Mouse (Mus musculus): ENCODE data around the gene Limd2. TPM values are rescaled to one million over a fixed set of nuclear protein-coding genes. Genes with fewer than 3 reads are reported as not detected.

Limd2 gene
- total and polyA plus RNA-seq, 3 experiments, result 275 to 563 (median 367) TPM

- dilution Hi-C loops (cut with MboI; ENCODE audit: extremely low pct_ligation_motif_present, extremely low pct_unique_long_range_greater_than_20kb, low sequenced_read_pairs), result no loop called here
- in situ Hi-C loops (cut with MboI; ENCODE audit: low pct_ligation_motif_present, low pct_unique_long_range_greater_than_20kb, low sequenced_read_pairs), result no loop called here
- no peak for DNase-seq (ENCODE audit: extremely low read depth)
- Histone ChIP-seq H3K79me2 (replicated peaks; ENCODE audit: control insufficient read depth, extremely low read depth, insufficient read depth, poor library complexity, severe bottlenecking) (peaks cover 5% of the 10 kb centered on the region; the same call in 1 of the 2 replicates), H3K36me3 (replicated peaks in 1 of 2; ENCODE audit: control insufficient read depth in 1 of 2, insufficient read depth in 1 of 2, low read length in 1 of 2) (peaks cover 17 to 42% of the 10 kb centered on the region in 2 experiments), H3K27me3 (replicated peaks) (no peaks in the 10 kb centered on the region), H3K9me3 (replicated peaks; ENCODE audit: low read length) (no peaks in the 10 kb centered on the region), H3K4me2 (ENCODE audit: insufficient read depth, low read depth, poor library complexity, severe bottlenecking) (no peak overlapping the region), H3K4me3 (replicated peaks in 1 of 3; ENCODE audit: low read depth in 2 of 3, low read length in 2 of 3, poor library complexity in 1 of 3) (no peak overlapping the region), H3K4me1 (ENCODE audit: control insufficient read depth in 1 of 2, insufficient read depth in 2 of 2) (peaks cover 0 to 26% of the 10 kb centered on the region in 2 experiments; a peak in 2 of 4 replicates), H3K9ac (ENCODE audit: insufficient read depth, low read depth) (no peak overlapping the region), H3K27ac (ENCODE audit: insufficient read depth, low read depth) (no peak overlapping the region)
- no peak for TF ChIP-seq GABPA (IDR thresholded peaks at IDR 0.05; ENCODE audit: insufficient replicate concordance, low read depth, low read length)
- no peak for TF ChIP-seq MXI1 (IDR thresholded peaks at IDR 0.05; ENCODE audit: low read depth, low read length)
- no peak for TF ChIP-seq MYC (IDR thresholded peaks at IDR 0.05; ENCODE audit: low read depth, low read length)
- no peak for TF ChIP-seq JUND (conservative IDR thresholded peaks at IDR 0.05; ENCODE audit: low read depth, low read length)
- TF ChIP-seq ZKSCAN1 (IDR thresholded peaks at IDR 0.05; ENCODE audit: borderline replicate concordance, low read depth, low read length), result no peak
- TF ChIP-seq ZNF384 (IDR thresholded peaks at IDR 0.05; ENCODE audit: low read depth, low read length), result no peak
- TF ChIP-seq USF2 (conservative IDR thresholded peaks at IDR 0.05; ENCODE audit: low read depth, low read length), result no peak
- no peak for TF ChIP-seq CTCF (conservative IDR thresholded peaks at IDR 0.05 in 1 of 2, IDR thresholded peaks at IDR 0.05 in 1 of 2; ENCODE audit: low read depth in 2 of 2, low read length in 2 of 2)
- no peak for TF ChIP-seq MAFK (IDR thresholded peaks at IDR 0.05; ENCODE audit: insufficient replicate concordance, low read length)
These were observed 49.0 kb downstream of the Limd2 start for GRCm38 (mm10) chr11:106111688-106112087.

Other genes starting within 250 kb of the Limd2 start
- gene Cyb561, start 207.5 kb downstream of the Limd2 start, total RNA-seq (2012; rRNA removed), result 2.6 and 3.9 TPM in 2 replicates
- gene Cyb561, start 207.5 kb downstream of the Limd2 start, total RNA-seq (2014; rRNA removed), result 0.16 and 0.20 TPM in 2 replicates
- gene Cyb561, start 207.5 kb downstream of the Limd2 start, polyA plus RNA-seq (2012; ENCODE audit: insufficient read length, low read depth), result 0.18 and 0.51 TPM in 2 replicates
- 0.04 and 0.08 TPM in 2 replicates for gene Ace, start 192.9 kb downstream of the Limd2 start, total RNA-seq (2012; rRNA removed)
- not detected in 2 replicates for gene Ace, start 192.9 kb downstream of the Limd2 start, total RNA-seq (2014; rRNA removed)
- not detected in 2 replicates for gene Ace, start 192.9 kb downstream of the Limd2 start, polyA plus RNA-seq (2012; ENCODE audit: insufficient read length, low read depth)
- not detected in 2 replicates for gene Ace3, start 166.2 kb downstream of the Limd2 start, total RNA-seq (2012; rRNA removed)
- gene Ace3, start 166.2 kb downstream of the Limd2 start, total RNA-seq (2014; rRNA removed), result not detected in 2 replicates
- gene Ace3, start 166.2 kb downstream of the Limd2 start, polyA plus RNA-seq (2012; ENCODE audit: insufficient read length, low read depth), result not detected in 2 replicates
- 0.13 and 0.25 TPM in 2 replicates for gene Kcnh6, start 152.7 kb downstream of the Limd2 start, total RNA-seq (2012; rRNA removed)
- gene Kcnh6, start 152.7 kb downstream of the Limd2 start, total RNA-seq (2014; rRNA removed), result not detected in 2 replicates
- 0.19 TPM in 2 replicates for gene Kcnh6, start 152.7 kb downstream of the Limd2 start, polyA plus RNA-seq (2012; ENCODE audit: insufficient read length, low read depth)
- 71.5 and 71.6 TPM in 2 replicates for gene Dcaf7, start 124.0 kb downstream of the Limd2 start, total RNA-seq (2012; rRNA removed)
- 74.4 and 79.5 TPM in 2 replicates for gene Dcaf7, start 124.0 kb downstream of the Limd2 start, total RNA-seq (2014; rRNA removed)
- gene Dcaf7, start 124.0 kb downstream of the Limd2 start, polyA plus RNA-seq (2012; ENCODE audit: insufficient read length, low read depth), result 83.1 and 93.4 TPM in 2 replicates
- 35.7 and 35.8 TPM in 2 replicates for gene Taco1, start 94.8 kb downstream of the Limd2 start, total RNA-seq (2012; rRNA removed)
- 32.6 and 33.2 TPM in 2 replicates for gene Taco1, start 94.8 kb downstream of the Limd2 start, total RNA-seq (2014; rRNA removed)
- gene Taco1, start 94.8 kb downstream of the Limd2 start, polyA plus RNA-seq (2012; ENCODE audit: insufficient read length, low read depth), result 30.8 and 32.9 TPM in 2 replicates
- gene Map3k3, start 76.2 kb downstream of the Limd2 start, total RNA-seq (2012; rRNA removed), result 34.1 and 37.3 TPM in 2 replicates
- gene Map3k3, start 76.2 kb downstream of the Limd2 start, total RNA-seq (2014; rRNA removed), result 28.8 and 30.3 TPM in 2 replicates
- 26.8 and 32.3 TPM in 2 replicates for gene Map3k3, start 76.2 kb downstream of the Limd2 start, polyA plus RNA-seq (2012; ENCODE audit: insufficient read length, low read depth)
- gene Gm10840, start within 50 bp of the Limd2 start, total RNA-seq (2012; rRNA removed), result not detected in 2 replicates
- not detected in 2 replicates for gene Gm10840, start within 50 bp of the Limd2 start, total RNA-seq (2014; rRNA removed)
- not detected in 2 replicates for gene Gm10840, start within 50 bp of the Limd2 start, polyA plus RNA-seq (2012; ENCODE audit: insufficient read length, low read depth)
- gene Strada, start 41.3 kb upstream of the Limd2 start, total RNA-seq (2012; rRNA removed), result 36.8 and 39.4 TPM in 2 replicates
- 40.1 and 41.7 TPM in 2 replicates for gene Strada, start 41.3 kb upstream of the Limd2 start, total RNA-seq (2014; rRNA removed)
- gene Strada, start 41.3 kb upstream of the Limd2 start, polyA plus RNA-seq (2012; ENCODE audit: insufficient read length, low read depth), result 48.7 and 51.7 TPM in 2 replicates
- 53.2 and 66.7 TPM in 2 replicates for gene Ccdc47, start 55.5 kb upstream of the Limd2 start, total RNA-seq (2012; rRNA removed)
- gene Ccdc47, start 55.5 kb upstream of the Limd2 start, total RNA-seq (2014; rRNA removed), result 44.5 and 46.1 TPM in 2 replicates
- gene Ccdc47, start 55.5 kb upstream of the Limd2 start, polyA plus RNA-seq (2012; ENCODE audit: insufficient read length, low read depth), result 80.8 and 94.1 TPM in 2 replicates
- gene Ddx42, start 56.1 kb upstream of the Limd2 start, total RNA-seq (2012; rRNA removed), result 63.8 and 69.0 TPM in 2 replicates
- gene Ddx42, start 56.1 kb upstream of the Limd2 start, total RNA-seq (2014; rRNA removed), result 65.3 and 65.5 TPM in 2 replicates
- 89.1 and 94.6 TPM in 2 replicates for gene Ddx42, start 56.1 kb upstream of the Limd2 start, polyA plus RNA-seq (2012; ENCODE audit: insufficient read length, low read depth)
- gene Ftsj3, start 95.2 kb upstream of the Limd2 start, total RNA-seq (2012; rRNA removed), result 178 and 269 TPM in 2 replicates
- gene Ftsj3, start 95.2 kb upstream of the Limd2 start, total RNA-seq (2014; rRNA removed), result 215 and 223 TPM in 2 replicates
- gene Ftsj3, start 95.2 kb upstream of the Limd2 start, polyA plus RNA-seq (2012; ENCODE audit: insufficient read length, low read depth), result 298 and 354 TPM in 2 replicates
- gene Psmc5, start 95.3 kb upstream of the Limd2 start, total RNA-seq (2012; rRNA removed), result 250 and 344 TPM in 2 replicates
- gene Psmc5, start 95.3 kb upstream of the Limd2 start, total RNA-seq (2014; rRNA removed), result 139 and 151 TPM in 2 replicates
- gene Psmc5, start 95.3 kb upstream of the Limd2 start, polyA plus RNA-seq (2012; ENCODE audit: insufficient read length, low read depth), result 344 and 352 TPM in 2 replicates
- gene Smarcd2, start 112.1 kb upstream of the Limd2 start, total RNA-seq (2012; rRNA removed), result 89.4 and 94.3 TPM in 2 replicates
- gene Smarcd2, start 112.1 kb upstream of the Limd2 start, total RNA-seq (2014; rRNA removed), result 105 and 110 TPM in 2 replicates
- gene Smarcd2, start 112.1 kb upstream of the Limd2 start, polyA plus RNA-seq (2012; ENCODE audit: insufficient read length, low read depth), result 103 and 116 TPM in 2 replicates
- 4.2 and 5.9 TPM in 2 replicates for gene Tcam1, start 115.8 kb upstream of the Limd2 start, total RNA-seq (2012; rRNA removed)
- gene Tcam1, start 115.8 kb upstream of the Limd2 start, total RNA-seq (2014; rRNA removed), result 0.68 and 0.82 TPM in 2 replicates
- 0.64 and 0.99 TPM in 2 replicates for gene Tcam1, start 115.8 kb upstream of the Limd2 start, polyA plus RNA-seq (2012; ENCODE audit: insufficient read length, low read depth)
- gene Gh, start 141.0 kb upstream of the Limd2 start, total RNA-seq (2012; rRNA removed), result 0.38 and 0.46 TPM in 2 replicates
- gene Gh, start 141.0 kb upstream of the Limd2 start, total RNA-seq (2014; rRNA removed), result 0.31 and 0.68 TPM in 2 replicates
- gene Gh, start 141.0 kb upstream of the Limd2 start, polyA plus RNA-seq (2012; ENCODE audit: insufficient read length, low read depth), result 0.76 and 1.0 TPM in 2 replicates
- 503 and 527 TPM in 2 replicates for gene Cd79b, start 153.9 kb upstream of the Limd2 start, total RNA-seq (2012; rRNA removed)
- 636 and 689 TPM in 2 replicates for gene Cd79b, start 153.9 kb upstream of the Limd2 start, total RNA-seq (2014; rRNA removed)
- 678 and 741 TPM in 2 replicates for gene Cd79b, start 153.9 kb upstream of the Limd2 start, polyA plus RNA-seq (2012; ENCODE audit: insufficient read length, low read depth)
- 0.50 and 0.64 TPM in 2 replicates for gene Scn4a, start 192.4 kb upstream of the Limd2 start, total RNA-seq (2012; rRNA removed)
- gene Scn4a, start 192.4 kb upstream of the Limd2 start, total RNA-seq (2014; rRNA removed), result 0.55 and 0.57 TPM in 2 replicates
- 0.97 and 1.00 TPM in 2 replicates for gene Scn4a, start 192.4 kb upstream of the Limd2 start, polyA plus RNA-seq (2012; ENCODE audit: insufficient read length, low read depth)
- 0.17 TPM in 1 of 2 replicates, not detected in the other for gene Prr29, start 204.6 kb upstream of the Limd2 start, total RNA-seq (2012; rRNA removed)
- not detected in 2 replicates for gene Prr29, start 204.6 kb upstream of the Limd2 start, total RNA-seq (2014; rRNA removed)
- 0.21 TPM in 1 of 2 replicates, not detected in the other for gene Prr29, start 204.6 kb upstream of the Limd2 start, polyA plus RNA-seq (2012; ENCODE audit: insufficient read length, low read depth)
- 15.3 and 27.3 TPM in 2 replicates for gene Icam2, start 227.2 kb upstream of the Limd2 start, total RNA-seq (2012; rRNA removed)
- gene Icam2, start 227.2 kb upstream of the Limd2 start, total RNA-seq (2014; rRNA removed), result 40.1 and 44.3 TPM in 2 replicates
- 23.7 and 26.7 TPM in 2 replicates for gene Icam2, start 227.2 kb upstream of the Limd2 start, polyA plus RNA-seq (2012; ENCODE audit: insufficient read length, low read depth)